Mouse (Mus musculus) G1E (cell line): ENCODE measurements at regions not wholly inside any gene's neighbourhood (a gene's known extent, or its start where the extent isn't known, plus 50 kb on each side); places are given as distances from the start of the nearest gene placed in this dataset.

Experiments used
- CTCF ChIP-seq: IDR thresholded peaks from 2 replicates; pipeline ENCODE4 v1.5.1; 2012; ENCODE audit warnings: low read depth, low read length, inconsistent platforms, mixed read lengths
- GATA1 ChIP-seq: IDR thresholded peaks from 2 replicates; pipeline ENCODE4 v1.6.1; 2012; ENCODE audit warnings: borderline replicate concordance, low read length, inconsistent platforms, mixed read lengths
- TAL1 ChIP-seq: conservative IDR thresholded peaks from 2 replicates; pipeline ENCODE4 v1.6.1; 2012; ENCODE audit warnings: low read depth, low read length, inconsistent platforms, mixed read lengths

GRCm38 (mm10) chr13:47580144-47580543, 457.7 kb downstream of the Rnf144b start:
- TF ChIP-seq GATA1 (no peak), TAL1 (no peak), CTCF (no peak)
